Mouse (Mus musculus) liver, embryonic 11.5 days (tissue): Measurements from ENCODE around the gene Trpm5. TPM values are rescaled to one million over a fixed set of nuclear protein-coding genes. Genes with fewer than 3 reads are reported as not detected.

Experiments
- ATAC-seq: fragments of 200-750 bp; cut with Nextera tagmentation; replicated peaks from 2 replicates; pipeline ENCODE4 v1.8.0; 2017; ENCODE audit warnings: moderate number of reproducible peaks, mild to moderate bottlenecking, moderate TSS enrichment, moderate library complexity; ENCODE audit not compliant: low FRiP score
- DNase-seq: peaks from one replicate; pipeline ENCODE4 v3.0.0-alpha.2; 2017; ENCODE audit warnings: low spot score
- H3K27ac ChIP-seq: fragments of 300-500 bp; sonication (generic); 2 replicates; pipeline ENCODE4 v1.5.1; 2014; ENCODE audit warnings: mild to moderate bottlenecking, low read depth, low read length, control low read depth
- H3K27me3 ChIP-seq: fragments of 300-500 bp; sonication (generic); replicated peaks from 2 replicates; pipeline ENCODE4 v1.6.1; 2014; ENCODE audit warnings: low read length, mixed read lengths; ENCODE audit not compliant: control insufficient read depth, insufficient read depth
- H3K36me3 ChIP-seq: fragments of 300-500 bp; sonication (generic); 2 replicates; pipeline ENCODE4 v1.6.1; 2014; ENCODE audit warnings: mild to moderate bottlenecking, low read length, moderate library complexity, mixed read lengths; ENCODE audit not compliant: control insufficient read depth, insufficient read depth
- H3K4me1 ChIP-seq: fragments of 300-500 bp; sonication (generic); replicated peaks from 2 replicates; pipeline ENCODE4 v1.6.1; 2014; ENCODE audit warnings: low read length, mixed read lengths; ENCODE audit not compliant: control insufficient read depth, insufficient read depth
- H3K4me2 ChIP-seq: fragments of 300-500 bp; sonication (generic); 2 replicates; pipeline ENCODE4 v1.6.1; 2014; ENCODE audit warnings: mild to moderate bottlenecking, control low read depth, moderate library complexity
- H3K4me3 ChIP-seq: fragments of 300-500 bp; sonication (generic); 2 replicates; pipeline ENCODE4 v1.5.1; 2014; ENCODE audit warnings: low read depth, low read length, control low read depth
- H3K9ac ChIP-seq: fragments of 300-500 bp; sonication (generic); 2 replicates; pipeline ENCODE4 v1.6.1; 2014; ENCODE audit warnings: low read depth, low read length, control low read depth
- H3K9me3 ChIP-seq: fragments of 300-500 bp; sonication (generic); 2 replicates; pipeline ENCODE4 v1.6.1; 2016; ENCODE audit warnings: low read length, inconsistent platforms, mixed read lengths; ENCODE audit not compliant: control insufficient read depth
- WGBS: fragments of 180-500 bp; shearing (Covaris S2); extraction: QIAGEN DNeasy Blood & Tissue Kit; methylation state at CpG from one replicate; pipeline ENCODE4 v1.1.7; 2014; 5-methylcytosine and 5-hydroxymethylcytosine counted together
- polyA plus RNA-seq: library from polyadenylated mRNA; unstranded; fragments of >200 nt; fragmentation: Nextera tagmentation; extraction: Ambion mirVana; gene quantifications from 2 replicates; pipeline ENCODE4 v1.2.1, GENCODE M21; 2014

Trpm5 gene
- polyA plus RNA-seq, 1 experiment from 2014 or later: 1.3 TPM

DNA sequence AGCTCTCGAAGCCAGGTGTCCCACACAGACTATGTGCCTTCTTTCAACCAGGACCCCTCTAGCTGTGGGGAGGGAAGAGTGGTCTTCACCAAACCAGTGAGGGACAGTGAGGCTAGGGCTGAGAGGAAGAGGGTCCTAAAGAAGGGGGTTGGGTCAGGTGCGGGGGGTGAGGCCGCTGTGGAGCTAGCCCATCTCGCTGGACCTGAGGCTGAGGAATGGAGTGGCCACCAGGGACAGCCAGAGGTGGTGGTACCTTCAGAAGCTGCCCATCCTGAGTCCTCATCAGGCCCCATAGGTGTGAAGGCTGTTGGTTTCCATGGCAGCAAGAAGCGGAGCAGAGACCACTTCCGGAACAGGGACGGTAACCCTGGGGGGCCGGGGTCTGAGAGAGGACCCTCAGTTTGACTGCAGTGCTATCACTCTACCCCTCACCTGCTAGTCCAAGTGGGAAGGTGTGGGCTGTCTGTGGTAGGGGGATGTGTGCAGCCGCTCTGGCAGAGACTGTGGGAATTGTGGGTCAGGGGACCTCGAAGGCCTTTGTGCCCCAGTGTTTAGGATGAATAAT lies 23.9 kb downstream of the Trpm5 start:
- no peak for ATAC-seq
- H3K9ac ChIP-seq: peak overlapping the region; percentile 81
- peak overlapping the region; percentile 99 for H3K4me2 ChIP-seq

DNA sequence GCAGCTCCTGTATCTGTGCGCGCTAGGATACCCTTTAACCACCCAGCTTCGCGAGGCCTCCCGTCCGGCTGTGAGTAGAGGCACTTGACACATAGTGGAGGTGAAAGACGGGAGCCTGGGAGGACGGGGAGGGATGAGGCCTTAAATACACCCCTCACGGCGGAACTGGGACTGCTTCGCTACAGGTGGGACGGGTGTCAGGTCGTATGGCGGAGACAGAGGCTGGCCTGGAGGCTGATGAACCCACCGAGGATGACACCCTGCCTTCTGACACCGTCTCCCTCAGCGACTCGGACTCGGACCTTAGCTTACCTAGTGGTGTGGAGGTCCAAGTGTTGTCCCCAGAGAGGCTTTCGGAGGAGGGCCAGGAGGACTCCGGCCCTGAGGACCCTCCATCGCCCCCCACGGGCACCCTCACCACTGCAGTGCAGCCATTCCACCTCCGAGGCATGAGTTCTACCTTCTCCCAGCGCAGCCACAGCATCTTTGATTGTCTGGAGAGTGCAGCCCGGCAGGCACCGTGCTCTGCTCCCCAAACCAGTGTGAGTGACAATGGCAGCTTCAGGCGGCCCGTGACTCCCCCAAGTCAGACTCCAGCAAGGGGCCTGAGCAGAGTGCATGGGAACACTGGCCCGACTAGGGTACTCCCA lies 24.6 kb downstream of the Trpm5 start:
- peak; percentile 8; the same call in 1 of the 2 replicates for ATAC-seq
- no peak for DNase-seq

More for the DNA sequence above, 23.9 kb downstream of the Trpm5 start:
- peak overlapping the region; percentile 87 for H3K4me3 ChIP-seq
- peaks cover 20% of the 10 kb centered on the region for H3K36me3 ChIP-seq
- H3K27me3 ChIP-seq: no peaks in the 10 kb centered on the region
- DNase-seq: no peak
- peaks cover 15% of the 10 kb centered on the region for H3K4me1 ChIP-seq
- no peaks in the 10 kb centered on the region for H3K9me3 ChIP-seq
- no peak overlapping the region for H3K27ac ChIP-seq
- WGBS: 95% methylated on average over 10 of the region's 10 CpGs

DNA sequence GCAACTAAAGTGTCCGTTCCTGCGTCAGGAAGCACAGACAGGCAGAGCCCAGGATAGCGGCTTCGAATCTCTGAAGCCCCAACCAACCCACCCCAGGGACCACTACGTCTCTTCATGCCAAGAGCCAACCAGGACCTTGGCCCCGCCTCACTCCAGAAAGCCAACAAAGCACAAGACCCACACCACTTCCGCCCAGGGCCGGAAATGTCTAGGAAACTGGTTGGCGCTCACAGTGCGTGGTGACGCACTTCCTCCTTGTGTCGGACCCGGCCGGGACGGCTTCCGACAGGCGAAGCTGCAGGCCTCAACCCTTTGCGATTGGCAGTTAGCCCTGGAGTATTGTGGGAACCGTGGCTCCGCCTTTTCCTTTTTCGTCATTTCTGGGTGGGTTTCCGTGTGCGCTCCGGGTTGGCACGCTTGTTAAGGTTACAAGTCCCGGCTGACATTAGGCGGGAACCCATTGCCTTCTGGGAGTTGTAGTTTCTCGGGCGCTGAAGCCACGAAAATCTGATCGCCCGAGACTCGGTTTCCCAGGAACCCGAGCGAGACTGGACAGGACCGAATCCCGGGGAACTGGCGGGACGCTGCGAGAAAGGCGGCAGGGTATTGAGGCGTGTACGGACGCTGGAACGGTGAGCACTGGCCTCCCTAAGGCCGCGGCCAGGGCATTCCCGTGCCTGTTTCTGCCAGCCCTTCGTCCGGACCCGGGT lies 25.4 kb downstream of the Trpm5 start, which contains the start of gene Tssc4:
Gene Tssc4, plus strand, starts transcription at position 368 of the 710 bp plus-strand sequence.
- ATAC-seq (peak; percentile 95), DNase-seq (peak; percentile 95)
- peaks cover 31% of the 10 kb centered on the region for H3K36me3 ChIP-seq
- no peaks in the 10 kb centered on the region for H3K27me3 ChIP-seq
- no peaks in the 10 kb centered on the region for H3K9me3 ChIP-seq
- peak within 1 kb of the TSS; percentile 81 for H3K9ac ChIP-seq
- peaks cover 15% of the 10 kb centered on the region for H3K4me1 ChIP-seq
- peak within 1 kb of the TSS; percentile 99 for H3K4me2 ChIP-seq
- H3K4me3 ChIP-seq: peak within 1 kb of the TSS; percentile 87
- H3K27ac ChIP-seq: peak within 1 kb of the TSS; percentile 91
- under 1% methylated on average over 51 of the region's 51 CpGs for WGBS

More for the DNA sequence above, 24.6 kb downstream of the Trpm5 start:
- Histone ChIP-seq H3K9me3 (no peaks in the 10 kb centered on the region), H3K36me3 (peaks cover 23% of the 10 kb centered on the region), H3K4me1 (peaks cover 15% of the 10 kb centered on the region), H3K9ac (peak overlapping the region; percentile 81), H3K4me2 (peak overlapping the region; percentile 99), H3K27me3 (no peaks in the 10 kb centered on the region), H3K4me3 (peak overlapping the region; percentile 87), H3K27ac (peak overlapping the region; percentile 91)
- 12% methylated on average over 30 of the region's 30 CpGs for WGBS

DNA sequence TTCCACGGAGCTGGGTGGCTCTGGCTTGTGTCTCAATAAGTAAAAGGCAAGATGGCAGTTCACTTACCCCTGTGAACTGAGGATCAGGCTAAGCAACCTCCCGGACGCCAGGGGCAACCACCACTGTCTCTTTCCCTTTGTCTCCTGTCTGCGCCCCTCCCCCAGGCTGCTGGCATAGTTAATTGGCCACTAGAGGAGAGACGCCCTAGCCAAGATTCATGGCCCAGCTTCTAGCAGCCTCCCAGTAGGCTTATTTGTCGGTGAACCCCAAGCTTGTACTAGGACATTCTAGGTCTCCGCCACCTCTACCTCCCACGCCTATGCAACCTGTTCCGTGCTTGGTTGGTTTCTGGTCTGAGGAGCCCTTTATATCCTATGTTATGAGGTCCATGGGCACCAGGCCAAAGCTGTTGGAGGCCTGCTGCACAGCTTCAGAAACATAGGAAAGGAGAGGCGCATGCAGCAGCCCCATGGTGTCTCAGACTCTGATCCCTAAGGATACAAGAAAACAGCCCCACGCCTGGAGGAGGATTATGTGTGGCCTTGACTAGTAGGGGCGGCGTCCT lies 26.0 kb downstream of the Trpm5 start:
- H3K9me3 ChIP-seq: no peaks in the 10 kb centered on the region
- H3K9ac ChIP-seq: peak overlapping the region; percentile 58
- WGBS: 56% methylated on average over 13 of the region's 13 CpGs
- peaks cover 15% of the 10 kb centered on the region for H3K4me1 ChIP-seq
- peak overlapping the region; percentile 87 for H3K4me3 ChIP-seq
- H3K4me2 ChIP-seq: peak overlapping the region; percentile 99
- peaks cover 37% of the 10 kb centered on the region for H3K36me3 ChIP-seq
- peak overlapping the region; percentile 91 for H3K27ac ChIP-seq
- DNase-seq (no peak), ATAC-seq (no peak)
- H3K27me3 ChIP-seq: no peaks in the 10 kb centered on the region

DNA sequence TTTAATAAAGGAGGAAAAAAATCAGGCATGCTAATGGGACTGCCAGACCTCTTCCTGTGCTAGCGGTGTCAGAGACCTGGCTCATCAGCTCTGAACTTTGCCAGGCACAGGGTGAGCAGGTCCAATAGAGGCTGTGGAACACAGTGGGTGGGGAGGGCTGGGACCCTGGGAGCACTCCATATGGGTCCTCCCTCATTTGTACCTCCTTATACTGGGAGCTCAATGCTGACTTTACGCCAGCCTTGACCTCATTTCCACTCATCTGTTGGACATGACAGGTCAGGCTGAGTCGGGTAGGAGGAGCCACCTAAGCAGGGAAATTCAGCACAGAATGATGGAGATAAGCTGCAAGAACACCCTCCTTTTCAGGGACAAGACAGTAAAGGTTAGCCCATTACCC lies 26.5 kb downstream of the Trpm5 start:
- H3K4me1 ChIP-seq: peaks cover 15% of the 10 kb centered on the region
- no peaks in the 10 kb centered on the region for H3K27me3 ChIP-seq
- H3K4me2 ChIP-seq: peak overlapping the region; percentile 99; the same call in 1 of the 2 replicates
- no peak overlapping the region; the same call in 1 of the 2 replicates for H3K9ac ChIP-seq
- WGBS: 78% methylated on average over 3 of the region's 3 CpGs
- H3K36me3 ChIP-seq: peaks cover 38% of the 10 kb centered on the region
- H3K4me3 ChIP-seq: no peak overlapping the region
- DNase-seq: no peak
- ATAC-seq: no peak
- peak overlapping the region; percentile 91 for H3K27ac ChIP-seq
- H3K9me3 ChIP-seq: no peaks in the 10 kb centered on the region

DNA sequence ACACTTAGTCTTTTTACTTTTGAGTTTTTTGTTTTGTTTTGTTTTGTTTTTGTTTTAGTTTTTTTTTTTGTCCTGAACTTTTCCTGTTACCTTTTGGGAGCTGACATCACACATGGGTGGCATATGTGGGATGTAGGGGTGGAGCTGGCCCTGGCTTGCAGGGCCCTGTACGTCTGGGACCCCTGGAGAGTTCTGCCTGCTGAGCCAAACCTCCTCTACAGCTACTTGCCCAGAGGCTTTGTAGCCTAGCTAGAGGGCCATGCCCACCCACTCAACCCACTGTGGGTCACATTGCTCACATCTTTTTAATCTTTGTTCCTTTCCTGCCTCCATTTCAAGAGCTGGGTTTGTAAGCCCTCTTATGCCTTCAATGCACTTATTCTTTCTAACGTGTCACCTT lies 27.0 kb downstream of the Trpm5 start:
- no peak overlapping the region for H3K27ac ChIP-seq
- no peaks in the 10 kb centered on the region for H3K27me3 ChIP-seq
- H3K36me3 ChIP-seq: peaks cover 41% of the 10 kb centered on the region
- no peak overlapping the region for H3K4me2 ChIP-seq
- ATAC-seq (no peak), DNase-seq (no peak)
- WGBS: 83% methylated on average over 2 of the region's 2 CpGs
- H3K4me1 ChIP-seq: peaks cover 15% of the 10 kb centered on the region
- H3K4me3 ChIP-seq: no peak overlapping the region
- no peaks in the 10 kb centered on the region for H3K9me3 ChIP-seq
- no peak overlapping the region for H3K9ac ChIP-seq

DNA sequence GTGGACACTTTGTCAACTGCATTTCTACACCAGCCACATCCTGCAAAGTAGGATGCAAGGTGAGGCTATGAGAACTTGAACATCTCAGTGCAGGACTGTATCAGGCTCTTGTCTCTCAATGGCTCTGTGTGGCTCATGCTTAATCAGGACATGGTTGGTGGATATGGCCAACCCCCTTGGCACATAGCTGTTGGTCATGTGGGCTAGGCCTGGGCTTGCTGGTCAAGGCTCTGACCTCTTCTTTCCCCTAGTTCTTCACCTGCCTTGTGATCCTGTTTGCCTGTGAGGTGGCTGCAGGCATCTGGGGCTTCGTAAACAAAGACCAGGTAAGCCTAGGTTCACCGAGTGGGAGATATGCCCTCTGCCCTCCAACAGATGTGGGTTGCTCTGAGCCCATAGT lies 28.8 kb downstream of the Trpm5 start:
- H3K36me3 ChIP-seq: peaks cover 51% of the 10 kb centered on the region
- no peaks in the 10 kb centered on the region for H3K9me3 ChIP-seq
- no peak overlapping the region for H3K4me2 ChIP-seq
- no peaks in the 10 kb centered on the region for H3K27me3 ChIP-seq
- peaks cover 16% of the 10 kb centered on the region for H3K4me1 ChIP-seq
- ATAC-seq: no peak
- H3K9ac ChIP-seq: no peak overlapping the region
- 96% methylated on average over 2 of the region's 2 CpGs for WGBS
- H3K27ac ChIP-seq: no peak overlapping the region
- no peak for DNase-seq
- no peak overlapping the region for H3K4me3 ChIP-seq

DNA sequence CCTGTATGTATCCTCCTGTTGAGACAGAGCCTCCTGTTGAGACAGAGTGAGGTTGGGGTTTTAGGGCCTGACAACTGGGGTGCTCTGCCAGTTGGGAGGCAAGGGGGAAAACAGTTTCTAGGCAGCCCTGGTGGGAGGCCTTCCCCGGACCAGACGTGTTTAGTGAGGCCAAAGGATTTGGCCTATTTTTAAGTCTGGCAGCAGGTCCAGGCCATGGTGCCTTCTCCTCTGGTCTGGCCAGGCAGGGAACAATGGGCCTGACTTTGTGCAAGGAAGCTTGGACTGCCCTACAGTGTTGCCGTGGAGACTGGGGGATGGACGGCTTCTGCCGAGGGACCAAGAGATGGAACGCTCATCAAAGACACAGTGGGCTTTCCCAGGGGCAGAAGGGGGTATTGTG lies 30.2 kb downstream of the Trpm5 start:
- peaks cover 15% of the 10 kb centered on the region for H3K4me1 ChIP-seq
- peaks cover 51% of the 10 kb centered on the region for H3K36me3 ChIP-seq
- H3K27ac ChIP-seq: no peak overlapping the region
- H3K9me3 ChIP-seq: no peaks in the 10 kb centered on the region
- ATAC-seq: no peak
- H3K4me3 ChIP-seq: no peak overlapping the region
- no peak overlapping the region for H3K4me2 ChIP-seq
- H3K27me3 ChIP-seq: no peaks in the 10 kb centered on the region
- 82% methylated on average over 6 of the region's 6 CpGs for WGBS
- H3K9ac ChIP-seq: no peak overlapping the region
- DNase-seq: no peak
